Mouse (Mus musculus): Measurements from ENCODE around the gene Aldh3a2. TPM values are rescaled to one million over a fixed set of nuclear protein-coding genes. Genes with fewer than 3 reads are reported as not detected.
"Not testable (repeated sequence)": the region's sequence is repeated elsewhere in the genome, so short reads cannot be mapped to it uniquely, and the experiment has no call there.

Gene Aldh3a2
- polyA plus RNA-seq, 3 experiments from 2014 or later = 36.1 to 44.6 (median 42.1) TPM

DNA sequence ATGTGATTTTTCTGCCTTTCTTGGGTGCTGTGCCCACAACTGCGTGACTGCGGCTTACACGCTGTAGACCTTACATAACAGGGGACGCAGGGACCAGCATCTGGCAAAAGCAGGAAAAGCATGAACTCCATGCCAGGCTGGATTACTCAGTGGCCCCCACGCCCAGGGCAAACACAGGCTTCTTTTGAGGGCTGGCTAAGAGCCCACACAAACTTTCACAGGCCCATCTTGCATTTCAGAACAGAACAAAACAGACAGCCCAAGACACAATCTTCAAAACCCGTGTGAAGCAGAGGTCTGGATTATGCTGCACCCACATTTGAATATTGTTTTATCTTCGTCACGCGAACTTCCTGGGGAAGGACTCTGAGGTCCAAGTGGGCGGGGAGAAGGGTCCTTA lies 58.9 kb downstream of the Aldh3a2 start:
- ATAC-seq = no peak

DNA sequence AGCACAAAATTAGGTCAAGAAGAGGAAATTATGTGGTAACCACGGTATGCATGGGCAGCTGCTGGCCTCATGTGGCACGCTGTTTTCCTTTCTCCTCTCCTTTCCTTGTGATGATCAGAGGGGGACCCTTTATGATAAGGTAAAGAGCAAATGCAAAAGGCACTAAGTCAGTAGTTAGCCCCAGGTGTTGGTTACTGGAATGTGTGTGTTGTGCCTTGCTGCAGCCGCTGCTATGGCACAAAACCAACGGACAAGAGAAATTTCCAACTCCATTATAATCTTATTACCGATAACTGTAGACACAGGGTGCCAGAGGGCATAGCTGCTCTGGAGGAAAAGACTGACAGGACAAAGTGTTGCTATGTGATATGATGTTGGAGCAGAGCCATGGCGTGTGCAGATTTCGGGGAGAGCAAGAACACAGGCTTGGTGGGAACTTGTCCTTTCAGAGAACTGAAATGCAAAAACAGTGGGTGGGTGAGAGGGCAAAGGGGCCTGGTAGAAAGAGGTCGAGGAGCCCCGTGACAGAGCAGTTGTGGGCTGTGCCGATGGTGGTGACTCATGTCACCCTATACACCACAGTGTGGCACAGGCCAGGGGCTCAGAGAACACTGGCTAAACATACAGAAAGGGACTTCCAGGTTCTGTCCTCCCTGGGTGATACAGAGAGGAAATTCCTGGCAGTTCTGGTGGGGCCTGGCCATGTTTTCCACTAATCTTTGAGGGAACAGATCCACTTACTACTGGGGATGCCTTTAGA lies 59.6 kb downstream of the Aldh3a2 start, which contains the start of gene Aldh3a1:
Aldh3a1 (plus strand) TSS at position 51 of the 760 bp plus-strand sequence.
- ATAC-seq = no peak

DNA sequence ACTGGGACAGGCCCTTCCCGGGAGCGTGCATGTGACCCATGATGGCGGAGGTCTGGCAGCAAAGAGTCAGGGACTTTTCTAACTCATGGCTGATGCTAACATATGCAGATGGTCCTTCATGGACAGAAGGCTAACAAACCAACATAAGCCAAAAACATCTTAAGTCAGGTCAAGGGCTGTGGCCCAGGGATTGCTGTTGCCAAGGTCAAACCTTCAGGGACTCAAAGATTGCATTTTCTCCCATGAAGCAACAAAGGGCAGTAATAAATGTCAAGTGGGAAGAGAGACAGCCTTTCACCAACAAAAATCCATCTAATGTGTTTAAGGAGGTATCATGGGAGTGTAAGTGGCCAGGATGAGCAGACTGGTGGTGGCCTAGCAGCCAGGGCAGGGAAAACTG lies 61.1 kb downstream of the Aldh3a2 start:
- ATAC-seq = no peak

DNA sequence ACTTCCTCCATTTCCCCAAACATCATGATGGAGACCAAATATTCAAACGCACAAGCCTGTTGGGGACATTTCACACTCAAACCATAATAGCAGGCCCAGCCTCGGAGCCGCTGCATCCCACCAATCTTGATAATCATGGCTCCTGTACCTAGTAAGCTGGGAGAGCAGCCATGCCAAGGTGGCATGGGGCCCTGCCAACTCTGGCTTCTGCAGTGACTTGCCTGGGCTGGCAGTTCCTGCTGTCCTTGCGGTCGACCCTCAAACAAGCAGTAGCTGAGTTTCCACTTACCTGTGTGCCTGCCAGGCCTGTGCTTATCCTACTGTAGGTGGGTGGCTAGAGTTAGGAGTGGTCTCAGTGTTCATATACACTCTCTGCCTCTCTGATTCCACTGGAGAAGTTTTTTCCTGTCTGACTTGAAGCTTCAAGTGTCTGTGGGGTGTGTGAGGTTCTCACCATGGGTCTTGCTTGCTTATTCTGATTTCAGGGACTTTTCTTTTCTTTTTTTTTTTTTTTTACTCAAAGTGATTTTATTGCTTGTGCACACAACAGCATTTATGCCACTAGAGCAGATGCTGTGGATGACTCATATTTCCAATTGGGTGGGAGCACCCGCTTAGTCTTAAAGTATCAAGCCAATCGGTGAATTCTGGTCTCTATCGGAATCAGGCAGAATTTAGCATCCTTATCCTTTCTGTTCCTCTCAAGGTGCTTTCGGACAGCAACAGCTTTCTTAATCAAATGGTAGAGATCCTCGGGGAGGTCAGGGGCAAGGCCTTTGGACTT lies 61.9 kb downstream of the Aldh3a2 start:
- no peak for ATAC-seq

DNA sequence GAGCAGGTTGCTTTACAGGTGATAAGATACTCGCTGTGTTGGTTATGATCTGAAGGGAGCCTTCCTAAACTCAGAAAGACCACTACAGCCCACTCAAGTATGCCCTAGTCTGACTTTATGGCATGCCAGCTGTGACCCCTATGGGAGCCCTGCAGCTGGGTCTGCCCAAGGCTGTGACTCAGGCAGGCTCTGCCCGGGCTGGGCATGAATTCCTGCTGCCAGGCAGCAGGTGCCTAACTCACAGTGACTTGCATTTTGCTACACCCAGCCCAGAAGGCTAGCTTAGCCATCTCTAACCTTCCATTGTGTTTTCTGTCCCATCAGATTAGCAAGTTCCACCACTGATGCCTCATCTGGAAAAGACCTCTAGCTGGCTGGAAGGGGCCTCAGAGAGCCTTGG lies 64.5 kb downstream of the Aldh3a2 start:
- no peak for ATAC-seq

DNA sequence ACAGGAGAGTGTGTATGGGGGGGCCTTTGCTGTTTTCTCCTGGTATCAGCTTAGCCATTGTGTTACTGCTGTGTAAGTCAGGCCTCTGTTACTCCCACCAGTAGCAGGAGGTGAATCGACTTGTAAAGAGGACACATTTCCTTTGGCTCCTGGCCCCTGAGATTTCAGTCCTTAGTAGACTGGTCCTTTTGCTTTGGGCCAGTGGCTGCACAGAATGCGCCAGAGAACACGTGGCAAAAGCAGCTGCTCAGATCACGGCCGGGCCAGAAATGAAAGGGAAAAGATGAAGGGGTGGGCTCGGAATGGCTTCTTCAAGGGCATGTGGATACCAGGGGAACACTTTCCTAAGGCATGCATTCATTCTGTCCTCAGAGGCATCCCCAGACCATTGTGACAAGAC lies 65.1 kb downstream of the Aldh3a2 start:
- no peak for ATAC-seq

DNA sequence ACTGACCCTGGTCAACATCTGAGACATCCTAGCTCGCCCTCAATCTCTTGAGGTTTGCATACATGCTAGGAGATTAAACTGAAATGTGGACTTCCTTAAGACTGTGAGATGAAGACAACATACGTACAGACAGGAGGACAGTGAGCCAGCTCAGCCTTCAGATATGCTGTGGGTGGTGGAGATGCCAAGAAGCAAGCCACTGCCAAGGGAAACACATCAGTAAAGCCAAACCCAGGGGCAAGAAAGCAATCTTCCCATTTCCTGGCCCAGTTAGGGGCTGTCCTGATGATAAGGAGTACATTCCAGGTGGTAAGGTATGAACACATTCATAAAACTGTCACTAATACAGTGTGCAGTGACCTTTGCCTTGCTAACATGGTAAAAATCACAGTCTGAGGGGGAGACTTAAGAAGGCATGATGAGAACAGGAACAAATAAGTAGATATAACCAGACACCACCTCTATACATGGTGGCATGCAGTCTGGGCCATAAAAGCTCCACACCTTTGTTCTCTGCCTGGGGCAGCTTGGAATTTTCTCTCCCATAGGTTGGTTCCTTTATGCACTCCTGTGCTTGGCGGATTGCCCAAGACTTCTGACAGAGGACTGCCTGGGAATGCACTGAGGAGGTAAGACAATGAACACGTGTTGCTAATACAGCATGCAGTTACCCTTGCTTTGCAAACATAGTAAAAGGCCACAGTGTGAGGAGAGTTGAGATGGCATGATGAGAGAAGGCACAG lies 67.5 kb downstream of the Aldh3a2 start:
- ATAC-seq = no peak

DNA sequence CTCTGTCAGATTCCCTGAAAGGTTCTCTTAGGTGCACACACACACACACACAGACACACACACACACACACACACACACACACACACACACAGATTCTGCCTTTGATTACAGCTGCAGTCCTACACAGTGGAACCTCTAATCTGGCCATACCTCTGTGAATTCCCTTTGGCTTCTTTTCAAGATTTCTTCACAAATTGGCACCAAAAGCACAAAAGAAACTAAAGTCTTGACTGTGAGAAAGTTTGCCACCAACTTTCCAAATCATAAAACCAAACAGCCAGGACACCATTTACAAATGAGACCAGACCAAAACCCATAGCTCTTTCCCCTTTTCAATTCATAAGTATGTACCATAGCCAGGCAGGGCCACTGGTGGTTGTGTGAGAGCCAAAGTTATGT lies 69.3 kb downstream of the Aldh3a2 start:
- ATAC-seq = no peak

DNA sequence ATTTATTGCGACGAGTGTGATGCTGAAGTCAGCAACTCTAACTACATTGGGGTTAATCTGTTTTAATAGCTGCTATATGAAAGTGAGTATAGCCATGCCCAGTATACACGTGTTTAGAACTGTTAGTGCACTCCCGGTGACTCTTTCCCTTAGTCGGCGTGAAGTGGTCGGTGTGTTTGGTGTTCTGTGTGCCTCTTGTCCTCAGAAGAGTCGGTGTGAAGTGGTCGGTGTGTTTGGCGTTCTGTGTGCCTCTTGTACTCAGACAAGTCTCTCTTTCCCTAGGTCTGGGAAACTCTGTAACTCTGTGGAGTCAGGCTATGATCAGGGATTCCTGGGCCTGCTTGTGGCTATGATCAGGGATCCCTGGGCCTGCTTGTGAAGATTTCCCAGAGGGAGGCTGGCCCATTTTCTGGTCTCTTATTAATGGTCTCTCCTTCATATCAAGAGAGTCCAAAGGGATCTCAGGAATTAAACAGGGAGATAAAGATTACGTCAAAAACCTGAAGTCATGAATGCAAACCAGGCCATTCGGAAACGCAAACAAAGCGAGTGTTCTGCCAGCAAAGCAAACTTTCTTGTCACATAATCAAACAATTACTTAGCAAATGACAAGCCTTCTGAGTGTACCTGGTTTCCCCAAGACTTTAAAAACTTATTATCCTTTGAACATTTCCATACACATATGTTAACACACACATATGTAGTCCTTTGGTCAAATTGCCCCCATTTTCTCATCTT lies 70.5 kb downstream of the Aldh3a2 start:
- ATAC-seq = no peak

DNA sequence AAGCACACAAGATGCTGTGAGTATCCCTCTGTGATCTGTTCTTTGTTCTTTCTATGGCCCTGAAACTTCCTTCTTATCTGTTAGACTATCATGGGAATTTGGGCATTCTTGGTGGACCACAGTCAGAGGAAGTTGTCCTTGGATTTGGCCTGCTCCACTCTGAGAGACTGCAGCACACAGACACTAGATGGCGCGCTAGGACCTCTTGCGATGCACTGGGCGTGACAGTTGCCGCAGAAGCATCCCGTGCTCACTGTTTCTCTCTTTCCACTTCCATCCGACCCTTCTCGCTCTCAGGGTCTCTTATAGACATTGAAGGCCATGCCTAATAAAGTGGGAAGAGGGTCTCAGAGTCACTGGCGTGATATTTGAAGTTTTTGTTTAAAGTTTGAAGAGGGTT lies 73.9 kb downstream of the Aldh3a2 start:
- peak; percentile 77 for ATAC-seq

DNA sequence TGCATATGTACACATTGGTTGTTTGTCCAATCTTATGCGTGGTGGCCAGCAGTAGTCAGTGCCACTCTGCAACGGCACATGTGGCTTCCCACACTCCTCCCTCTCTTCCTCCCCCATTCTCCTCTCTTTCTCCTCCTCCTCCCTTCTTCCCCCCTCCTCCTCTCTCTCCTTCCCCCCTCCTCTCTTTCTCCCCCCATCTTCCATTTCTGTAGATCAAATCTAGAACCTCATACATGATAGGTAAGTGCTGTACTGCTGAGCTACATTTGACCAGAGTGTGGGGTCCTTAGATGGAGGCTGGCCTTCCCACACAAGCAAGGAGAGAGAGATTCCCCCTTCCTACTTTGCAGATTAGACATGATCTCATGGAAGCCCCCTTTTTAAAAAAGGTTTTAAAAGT lies 74.5 kb downstream of the Aldh3a2 start:
- no peak for ATAC-seq

DNA sequence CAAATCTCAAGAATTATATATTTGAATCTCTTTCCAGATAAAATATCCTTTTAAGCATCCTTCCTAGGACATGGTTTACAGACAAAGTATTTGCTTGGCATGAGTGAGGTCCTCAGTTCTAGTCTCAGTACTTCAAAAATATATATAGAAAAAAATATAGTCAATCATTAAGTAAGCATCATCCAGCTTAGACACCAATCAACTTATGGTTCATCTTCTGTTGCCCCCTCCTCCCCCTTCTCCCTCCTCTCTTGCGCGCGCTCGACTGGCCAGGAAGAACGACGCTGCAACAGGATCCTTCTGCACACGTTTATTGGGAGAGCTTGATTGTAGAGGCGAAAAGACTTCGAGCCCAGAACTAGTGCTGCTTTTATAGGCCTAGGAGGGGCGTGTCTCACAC lies 75.1 kb downstream of the Aldh3a2 start:
- not testable (repeated sequence) for ATAC-seq

DNA sequence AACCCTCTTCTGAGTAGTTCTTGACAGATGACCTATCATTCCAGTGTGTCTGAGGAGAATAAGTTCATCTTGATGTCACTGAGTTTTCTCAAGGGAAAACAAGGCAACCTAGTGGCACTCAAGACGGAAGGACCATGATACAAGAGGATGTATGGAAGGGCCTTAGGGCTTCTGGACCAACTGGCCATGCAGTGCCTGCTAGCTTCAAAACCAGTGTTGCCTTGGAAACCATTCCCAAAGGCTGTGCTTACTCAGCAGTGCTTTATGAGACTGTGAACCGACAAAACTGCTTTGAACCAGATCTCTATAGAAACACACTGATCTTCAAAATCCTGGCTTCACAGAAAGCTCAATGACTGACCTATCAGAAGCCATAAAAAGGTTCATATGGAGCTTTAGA lies 76.5 kb downstream of the Aldh3a2 start:
- ATAC-seq = no peak

DNA sequence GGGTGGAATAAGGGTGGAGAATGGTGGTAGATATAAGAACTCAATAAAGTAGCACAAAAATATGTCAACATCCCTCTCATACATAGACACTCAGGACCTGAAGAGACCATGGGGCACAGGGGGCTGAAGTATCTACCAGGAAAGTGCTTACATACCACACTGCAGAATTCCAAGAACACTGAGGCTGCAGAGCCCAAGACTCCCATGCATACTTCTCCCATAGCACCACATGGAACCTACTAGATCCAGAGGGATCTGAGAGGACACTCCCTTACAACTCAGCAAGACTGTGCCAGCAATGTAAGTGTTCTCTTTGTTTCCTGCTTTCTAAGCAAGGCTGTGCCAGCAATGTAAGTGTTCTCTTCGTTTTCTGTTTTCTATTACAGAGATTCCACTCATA lies 83.4 kb downstream of the Aldh3a2 start:
- ATAC-seq = no peak

DNA sequence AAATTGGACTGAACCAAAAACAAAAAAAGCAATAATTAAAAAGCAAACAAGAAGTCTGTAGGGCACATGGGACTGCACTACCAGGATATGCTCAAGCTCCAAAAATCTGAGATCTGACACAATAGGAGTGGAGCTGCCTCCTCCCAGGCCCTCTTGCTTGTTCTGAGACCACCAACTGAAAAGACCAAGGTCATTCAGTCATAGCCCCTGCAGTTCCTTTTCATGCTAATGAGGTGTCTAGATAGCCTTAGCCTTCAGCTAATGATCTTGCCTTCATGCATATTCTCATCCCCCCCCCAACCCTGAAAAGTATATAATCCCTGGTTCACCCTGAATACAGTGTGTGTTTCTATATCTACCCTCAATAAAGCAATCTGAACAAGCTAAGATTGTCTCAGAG lies 85.6 kb downstream of the Aldh3a2 start:
- no peak for ATAC-seq

DNA sequence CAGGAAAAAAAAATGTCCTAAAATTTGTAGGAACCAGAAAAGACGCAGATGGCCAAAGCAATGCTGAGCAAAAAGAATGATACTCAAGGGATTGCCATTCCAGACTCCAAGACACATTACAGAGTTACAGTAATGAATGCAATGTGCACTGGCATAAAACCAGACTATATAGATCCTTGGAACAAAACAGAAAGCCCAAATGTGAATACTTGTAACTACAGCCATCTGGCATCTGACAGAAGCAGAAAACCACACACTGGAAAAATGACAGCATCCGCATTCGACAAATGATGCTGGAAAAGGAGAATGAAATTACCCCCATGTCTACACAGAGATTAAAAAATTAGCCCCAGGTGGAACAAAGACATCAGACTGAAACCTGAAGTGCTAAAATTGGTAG lies 86.9 kb downstream of the Aldh3a2 start:
- no peak for ATAC-seq

DNA sequence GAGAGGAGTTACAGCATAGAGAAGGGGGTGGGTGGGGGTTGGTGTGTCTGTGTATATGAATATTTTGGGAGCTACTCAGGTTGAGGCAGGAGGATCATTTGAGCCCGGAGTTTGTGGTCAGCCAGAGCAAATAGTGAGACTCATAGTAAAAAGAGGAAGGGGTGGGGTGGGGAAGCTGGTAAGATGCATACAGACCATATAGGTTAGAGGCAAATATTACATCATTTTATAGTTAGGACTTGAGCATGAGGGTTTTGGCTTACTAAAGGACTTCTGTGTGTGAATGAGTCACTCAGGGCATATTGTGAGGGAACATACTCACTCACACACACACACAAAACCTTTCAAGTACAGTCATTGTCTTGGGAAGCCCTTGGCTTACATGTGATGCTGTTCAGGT lies 90.9 kb downstream of the Aldh3a2 start:
- no peak for ATAC-seq

DNA sequence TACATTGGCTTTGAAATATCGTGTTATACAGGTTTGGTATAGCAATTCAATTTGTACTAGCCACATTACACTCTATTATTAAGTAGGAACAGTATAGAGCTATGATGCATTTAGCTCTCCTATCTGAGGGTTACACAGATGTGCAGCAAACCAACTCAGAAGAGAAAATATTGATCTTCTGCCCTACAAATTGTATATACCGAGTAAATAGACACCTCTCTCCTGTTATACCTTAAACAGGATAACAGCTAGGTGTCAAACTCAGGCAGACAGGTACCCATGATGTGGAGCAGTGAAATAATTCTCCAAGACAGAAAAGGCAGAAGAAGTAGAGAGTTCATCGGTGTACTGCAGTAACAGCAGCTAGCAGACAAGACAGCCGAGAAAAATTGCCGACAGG lies 91.5 kb downstream of the Aldh3a2 start:
- no peak for ATAC-seq

DNA sequence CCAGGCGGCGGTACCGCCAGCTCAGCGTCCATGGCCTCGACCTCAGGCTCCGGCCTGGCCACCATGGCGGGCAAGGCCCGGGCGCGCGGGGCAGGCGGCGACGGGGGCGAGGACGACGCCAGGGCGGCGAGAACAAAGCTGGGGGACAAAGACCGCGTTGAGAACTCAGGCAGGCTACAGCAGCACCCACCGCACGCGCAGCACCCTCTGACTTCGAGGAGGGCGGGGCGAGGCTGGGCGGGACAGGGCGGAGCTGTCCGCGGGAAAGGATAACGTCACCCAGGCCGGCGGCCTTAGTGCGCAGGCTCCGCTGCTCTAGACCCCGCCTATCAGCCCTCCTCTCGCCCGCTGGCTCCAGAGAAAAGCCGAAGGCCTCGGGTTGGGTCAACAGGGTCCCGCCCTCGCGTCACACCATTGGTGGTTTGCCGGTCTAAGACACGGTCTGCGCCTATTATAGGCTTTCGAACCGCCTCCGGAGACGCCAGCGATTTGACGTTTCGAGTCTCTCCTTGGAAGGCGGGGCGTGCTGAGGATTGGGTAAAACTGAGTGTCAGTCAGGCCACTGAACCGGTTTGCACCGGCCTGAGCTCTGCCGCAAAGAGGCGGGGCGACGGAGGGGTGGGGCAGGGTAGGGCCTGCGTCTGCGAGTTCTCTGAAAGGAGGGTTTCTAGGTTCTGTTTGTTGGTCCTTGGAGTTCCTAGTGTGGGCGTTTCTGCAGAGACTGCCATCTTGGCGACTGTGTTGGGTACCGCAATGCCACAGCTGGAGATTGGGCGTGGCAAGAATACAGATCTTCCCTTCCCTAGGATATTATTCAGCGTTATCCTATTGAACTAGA lies 92.2 kb downstream of the Aldh3a2 start, which contains the start of gene Usp22:
Usp22 (minus strand) TSS at position 235 of the 838 bp plus-strand sequence.
- ATAC-seq = peak; percentile 92

DNA sequence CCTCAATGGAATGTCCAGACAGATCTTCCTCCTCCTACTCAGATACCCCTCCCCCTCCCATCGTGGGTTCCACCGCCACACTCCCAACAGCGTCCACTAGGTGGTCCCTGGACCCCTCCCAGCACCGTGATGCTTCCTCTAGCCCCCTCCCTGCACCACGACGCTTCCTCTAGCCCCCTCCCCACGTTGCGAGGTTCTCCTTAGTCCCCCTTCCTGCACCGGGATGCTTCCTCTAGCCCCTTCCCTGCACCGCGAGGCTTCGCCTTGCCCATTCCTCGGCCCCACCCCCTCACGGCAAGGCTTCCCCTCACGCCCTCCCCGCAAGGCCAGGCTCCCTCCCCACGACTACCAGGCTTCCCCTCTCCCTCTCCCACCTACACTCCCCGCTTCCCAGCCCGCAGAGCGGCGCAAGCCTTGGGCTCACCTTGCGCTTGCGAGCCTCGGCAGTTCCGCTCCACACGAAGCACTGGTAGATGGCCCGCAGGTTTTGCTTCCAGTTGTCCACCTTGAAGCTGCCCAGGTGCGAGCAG lies 92.9 kb downstream of the Aldh3a2 start:
- no peak for ATAC-seq

DNA sequence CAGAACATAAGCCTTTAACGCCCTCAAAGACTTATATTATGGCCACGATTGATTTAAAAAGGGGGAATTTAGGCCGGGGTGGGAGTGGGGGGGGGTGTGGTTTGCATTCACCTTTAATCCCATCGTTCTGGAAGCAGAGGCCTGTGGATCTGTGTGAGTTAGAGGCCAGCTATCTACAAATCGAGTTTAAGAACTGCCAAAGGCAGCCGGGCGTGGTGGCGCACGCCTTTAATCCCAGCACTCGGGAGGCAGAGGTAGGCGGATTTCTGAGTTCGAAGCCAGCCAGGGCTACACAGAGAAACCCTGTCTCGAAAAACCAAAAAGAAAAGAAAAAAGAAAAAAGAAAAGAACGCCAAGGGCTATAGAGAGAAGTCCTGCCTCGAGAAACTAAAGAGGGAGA lies 93.8 kb downstream of the Aldh3a2 start:
- ATAC-seq = not testable (repeated sequence)
